Mouse (Mus musculus): Measurements from ENCODE around the gene Dennd4a. TPM values are rescaled to one million over a fixed set of nuclear protein-coding genes. Genes with fewer than 3 reads are reported as not detected.

Dennd4a gene
- polyA plus RNA-seq, 1 experiment from 2014 or later, result 19.7 TPM

Other genes with a start within 250 kb of the Dennd4a start
- 441 and 457 TPM in 2 replicates for gene Rab11a, start 73.6 kb upstream of the Dennd4a start, polyA plus RNA-seq (2014; fragmentation: Nextera tagmentation; extraction: Ambion mirVana)
- gene Slc24a1, start 140.3 kb downstream of the Dennd4a start, polyA plus RNA-seq (2014; fragmentation: Nextera tagmentation; extraction: Ambion mirVana), result 0.06 and 0.07 TPM in 2 replicates
- 37.3 and 43.4 TPM in 2 replicates for gene Ints14, start 149.6 kb downstream of the Dennd4a start, polyA plus RNA-seq (2014; fragmentation: Nextera tagmentation; extraction: Ambion mirVana)
- 223 and 225 TPM in 2 replicates for gene Hacd3, start 210.4 kb downstream of the Dennd4a start, polyA plus RNA-seq (2014; fragmentation: Nextera tagmentation; extraction: Ambion mirVana)
- 32.3 and 39.9 TPM in 2 replicates for gene Dpp8, start 221.1 kb downstream of the Dennd4a start, polyA plus RNA-seq (2014; fragmentation: Nextera tagmentation; extraction: Ambion mirVana)

All from neural tube, embryonic 14.5 days (tissue).